Mouse (Mus musculus): ENCODE measurements at regions not wholly inside any gene's neighbourhood (a gene's known extent, or its start where the extent isn't known, plus 50 kb on each side); places are given as distances from the start of the nearest gene placed in this dataset.

DNA sequence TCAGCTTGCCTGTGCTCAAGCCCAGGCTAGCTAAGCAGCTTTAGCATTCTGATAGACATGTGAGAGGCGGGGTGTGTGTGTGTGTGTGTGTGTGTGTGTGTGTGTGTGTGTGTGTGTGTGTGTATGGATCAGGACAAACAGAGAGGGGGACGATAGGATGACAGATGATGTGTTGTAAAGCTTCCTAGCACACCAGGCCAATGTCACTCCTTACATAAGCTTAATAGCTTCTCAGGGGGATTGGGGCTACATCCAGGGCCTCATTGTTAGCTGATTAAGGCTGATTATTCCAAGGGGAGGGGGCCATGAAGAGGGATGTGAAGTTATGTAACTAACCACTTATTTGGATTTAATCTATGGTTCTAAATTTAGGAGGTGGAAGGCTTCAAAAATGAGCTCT lies 76.9 kb downstream of the Lsm3 start:
- no peak for TF ChIP-seq CTCF (IDR thresholded peaks at IDR 0.05)
- TF ChIP-seq EP300 (IDR thresholded peaks at IDR 0.05) = no peak
